Mouse (Mus musculus) intestine, embryonic 16.5 days (tissue): Measurements from ENCODE around the gene S100a2. TPM values are rescaled to one million over a fixed set of nuclear protein-coding genes. Genes with fewer than 3 reads are reported as not detected.

Experiments
- ATAC-seq: fragments of 200-750 bp; cut with Nextera tagmentation; 2 replicates; pipeline ENCODE4 v1.8.0; 2017; ENCODE audit warnings: moderate TSS enrichment, moderate library complexity
- H3K27ac ChIP-seq: fragments of 300-500 bp; sonication (generic); 2 replicates; pipeline ENCODE4 v1.5.1; 2014; ENCODE audit warnings: mild to moderate bottlenecking, low read length
- H3K27me3 ChIP-seq: fragments of 300-500 bp; sonication (generic); replicated peaks from 2 replicates; pipeline ENCODE4 v1.6.1; 2014; ENCODE audit warnings: low read length, control low read depth, mixed read lengths; ENCODE audit not compliant: control insufficient read depth, insufficient read depth
- H3K36me3 ChIP-seq: fragments of 300-500 bp; sonication (generic); 2 replicates; pipeline ENCODE4 v1.6.1; 2014; ENCODE audit warnings: low read length, control low read depth; ENCODE audit not compliant: control insufficient read depth, insufficient read depth
- H3K4me1 ChIP-seq: fragments of 300-500 bp; sonication (generic); 2 replicates; pipeline ENCODE4 v1.6.1; 2014; ENCODE audit warnings: low read length, control low read depth, mixed read lengths; ENCODE audit not compliant: control insufficient read depth, insufficient read depth
- H3K4me2 ChIP-seq: fragments of 300-500 bp; sonication (generic); 2 replicates; pipeline ENCODE4 v1.6.1; 2014; ENCODE audit warnings: low read depth, low read length, control low read depth
- H3K4me3 ChIP-seq: fragments of 300-500 bp; sonication (generic); 2 replicates; pipeline ENCODE4 v1.5.1; 2014; ENCODE audit warnings: mild to moderate bottlenecking, low read length
- H3K9ac ChIP-seq: fragments of 300-500 bp; sonication (generic); 2 replicates; pipeline ENCODE4 v1.6.1; 2014; ENCODE audit warnings: low read depth, low read length
- H3K9me3 ChIP-seq: fragments of 300-500 bp; sonication (generic); 2 replicates; pipeline ENCODE4 v1.6.1; 2016; ENCODE audit warnings: low read length, control low read depth; ENCODE audit not compliant: control insufficient read depth
- WGBS: fragments of 180-500 bp; shearing (Covaris S2); extraction: QIAGEN DNeasy Blood & Tissue Kit; methylation state at CpG from one replicate; pipeline ENCODE4 v1.1.7; 2014; 5-methylcytosine and 5-hydroxymethylcytosine counted together
- polyA plus RNA-seq: library from polyadenylated mRNA; unstranded; fragments of >200 nt; fragmentation: Nextera tagmentation; extraction: Ambion mirVana; gene quantifications from 2 replicates; pipeline ENCODE4 v1.2.1, GENCODE M21; 2015

The S100a2 gene
- not detected in 2 replicates for polyA plus RNA-seq

DNA sequence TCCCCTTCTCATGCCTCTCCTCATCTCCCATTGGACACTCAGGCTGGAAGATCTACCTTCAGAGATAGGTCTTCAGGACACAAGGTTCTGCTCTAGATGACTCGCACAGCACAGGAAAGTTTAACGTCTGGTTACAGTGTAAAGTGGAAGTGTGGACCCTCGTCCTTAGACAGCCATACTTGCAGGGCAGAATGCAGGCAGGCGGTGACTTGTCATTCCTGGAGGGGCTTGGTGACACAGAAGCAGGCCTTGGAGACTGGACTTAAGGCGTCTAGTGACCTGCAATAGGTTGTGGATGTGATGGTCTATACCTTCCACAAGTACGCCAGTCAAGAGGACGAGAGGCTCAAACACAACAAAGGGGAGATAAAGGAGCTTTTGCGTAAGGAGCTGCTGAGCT lies at the start of gene S100a2:
Gene S100a2 (plus strand): TSS at position 301 of the 400 bp plus-strand sequence.
- Histone ChIP-seq H3K9me3 (no peaks in the 10 kb centered on the region), H3K27me3 (no peaks in the 10 kb centered on the region), H3K4me1 (peaks cover 25% of the 10 kb centered on the region), H3K36me3 (no peaks in the 10 kb centered on the region), H3K9ac (no peak within 1 kb of the TSS), H3K4me2 (no peak within 1 kb of the TSS), H3K4me3 (no peak within 1 kb of the TSS), H3K27ac (no peak within 1 kb of the TSS)
- no peak for ATAC-seq
- WGBS = 87% methylated on average over 8 of the region's 8 CpGs

DNA sequence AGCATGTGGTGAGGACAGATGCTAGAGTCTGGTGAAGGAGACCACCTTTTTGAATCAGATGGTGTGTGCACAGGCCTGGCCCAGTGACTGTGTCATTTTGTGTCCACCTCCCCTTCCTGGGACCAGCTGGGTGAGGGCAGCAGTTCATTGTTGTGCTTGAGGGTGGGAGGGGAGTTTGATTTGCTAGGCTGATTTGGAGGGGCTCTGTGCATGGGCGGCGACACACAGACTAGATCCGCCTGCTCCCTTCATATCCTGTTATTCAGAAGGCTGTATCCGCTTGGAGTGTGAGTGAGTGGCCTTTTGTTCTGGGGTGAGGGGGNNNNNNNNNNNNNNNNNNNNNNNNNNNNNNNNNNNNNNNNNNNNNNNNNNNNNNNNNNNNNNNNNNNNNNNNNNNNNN lies 49.1 kb upstream of the S100a2 start:
- no peaks in the 10 kb centered on the region for H3K36me3 ChIP-seq
- 62% methylated on average over 4 of the region's 4 CpGs for WGBS
- no peak for ATAC-seq
- no peak overlapping the region for H3K4me2 ChIP-seq
- peak overlapping the region; percentile 30 for H3K27ac ChIP-seq
- peak overlapping the region; percentile 29; the same call in 1 of the 2 replicates for H3K9ac ChIP-seq
- no peak overlapping the region for H3K4me3 ChIP-seq
- H3K9me3 ChIP-seq = no peaks in the 10 kb centered on the region
- H3K27me3 ChIP-seq = no peaks in the 10 kb centered on the region
- H3K4me1 ChIP-seq = peaks cover 17% of the 10 kb centered on the region; the same call in 1 of the 2 replicates

DNA sequence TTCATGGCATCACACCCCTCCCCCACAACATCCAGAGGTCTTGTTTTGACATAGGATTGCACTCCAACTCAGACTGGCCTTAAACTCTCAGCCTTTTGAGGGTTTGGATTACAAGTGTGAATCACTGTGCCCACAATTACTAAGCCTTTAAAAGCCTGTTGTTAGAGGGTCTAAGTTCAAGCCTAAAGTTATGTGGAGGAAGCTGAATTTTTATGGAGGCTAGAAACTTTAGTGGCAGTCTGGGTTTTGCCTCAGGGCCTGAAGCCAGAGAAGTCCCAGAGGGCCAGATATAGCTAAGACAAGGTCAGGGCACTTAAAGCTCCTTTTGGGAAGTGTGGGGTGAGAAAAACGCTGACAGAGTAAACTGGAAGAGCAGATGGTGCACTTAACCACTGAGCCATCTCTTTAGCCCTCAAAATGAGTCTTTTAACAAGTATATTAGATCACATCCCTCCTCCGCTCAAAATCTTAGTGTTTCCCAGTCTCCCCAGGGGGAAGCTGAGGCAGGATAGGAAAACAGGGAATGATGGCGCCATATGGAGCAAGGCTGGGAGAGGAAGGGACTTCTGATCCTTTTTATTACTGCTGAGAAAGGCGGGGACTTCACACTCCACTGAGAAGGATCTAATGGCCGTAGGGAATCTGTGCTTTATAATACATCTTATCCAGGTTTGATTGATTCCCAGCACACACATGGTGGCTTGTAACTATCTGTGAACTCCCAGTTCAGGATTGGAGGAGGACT lies 40.2 kb upstream of the S100a2 start:
- ATAC-seq = peak; percentile 66; the same call in 1 of the 2 replicates
- no peak overlapping the region for H3K9ac ChIP-seq
- H3K4me1 ChIP-seq = peaks cover 6% of the 10 kb centered on the region; the same call in 1 of the 2 replicates
- no peaks in the 10 kb centered on the region for H3K36me3 ChIP-seq
- H3K4me2 ChIP-seq = no peak overlapping the region
- no peak overlapping the region for H3K4me3 ChIP-seq
- WGBS = 58% methylated on average over 5 of the region's 5 CpGs
- no peak overlapping the region for H3K27ac ChIP-seq
- no peaks in the 10 kb centered on the region for H3K9me3 ChIP-seq
- H3K27me3 ChIP-seq = no peaks in the 10 kb centered on the region

GRCm38 (mm10) chr3:90550421-90550790 lies 39.6 kb upstream of the S100a2 start:
- H3K9me3 ChIP-seq = no peaks in the 10 kb centered on the region
- no peak overlapping the region for H3K4me2 ChIP-seq
- no peaks in the 10 kb centered on the region for H3K36me3 ChIP-seq
- H3K9ac ChIP-seq = no peak overlapping the region
- H3K4me1 ChIP-seq = peaks cover 6% of the 10 kb centered on the region; the same call in 1 of the 2 replicates
- no peak overlapping the region for H3K4me3 ChIP-seq
- H3K27ac ChIP-seq = no peak overlapping the region
- peak; percentile 13; the same call in 1 of the 2 replicates for ATAC-seq
- no peaks in the 10 kb centered on the region for H3K27me3 ChIP-seq
- 74% methylated on average over 2 of the region's 2 CpGs for WGBS

DNA sequence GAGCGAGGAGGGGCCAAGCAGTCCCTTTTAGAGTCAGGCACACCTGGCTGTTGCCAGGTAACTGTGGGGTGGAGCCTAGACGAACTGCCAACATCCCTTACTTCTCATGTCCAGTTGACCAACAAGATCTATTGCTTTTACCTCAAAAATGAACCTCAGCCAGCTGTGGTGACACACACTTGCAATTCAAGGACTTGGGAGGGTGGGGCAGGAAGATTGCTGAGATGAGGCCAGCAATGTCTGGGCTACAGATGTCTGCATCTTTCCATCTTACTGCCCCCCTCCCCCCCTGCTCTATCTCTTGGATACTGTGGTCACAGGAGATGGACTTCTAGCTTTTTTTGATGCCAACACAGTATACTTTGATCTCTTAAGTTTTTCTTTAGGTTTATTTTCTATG lies 37.8 kb upstream of the S100a2 start:
- H3K27me3 ChIP-seq = no peaks in the 10 kb centered on the region
- WGBS = 78% methylated on average over 2 of the region's 2 CpGs
- no peak for ATAC-seq
- peaks cover 6% of the 10 kb centered on the region; the same call in 1 of the 2 replicates for H3K4me1 ChIP-seq
- H3K9me3 ChIP-seq = no peaks in the 10 kb centered on the region
- no peak overlapping the region for H3K4me2 ChIP-seq
- no peak overlapping the region for H3K4me3 ChIP-seq
- no peaks in the 10 kb centered on the region for H3K36me3 ChIP-seq
- no peak overlapping the region for H3K9ac ChIP-seq
- H3K27ac ChIP-seq = no peak overlapping the region

GRCm38 (mm10) chr3:90555954-90556353 lies 34.1 kb upstream of the S100a2 start:
- no peak overlapping the region for H3K4me3 ChIP-seq
- H3K9me3 ChIP-seq = no peaks in the 10 kb centered on the region
- H3K27ac ChIP-seq = no peak overlapping the region
- H3K9ac ChIP-seq = no peak overlapping the region
- 60% methylated on average over 5 of the region's 5 CpGs for WGBS
- no peak for ATAC-seq
- no peaks in the 10 kb centered on the region for H3K4me1 ChIP-seq
- no peaks in the 10 kb centered on the region for H3K27me3 ChIP-seq
- H3K36me3 ChIP-seq = no peaks in the 10 kb centered on the region
- H3K4me2 ChIP-seq = no peak overlapping the region

DNA sequence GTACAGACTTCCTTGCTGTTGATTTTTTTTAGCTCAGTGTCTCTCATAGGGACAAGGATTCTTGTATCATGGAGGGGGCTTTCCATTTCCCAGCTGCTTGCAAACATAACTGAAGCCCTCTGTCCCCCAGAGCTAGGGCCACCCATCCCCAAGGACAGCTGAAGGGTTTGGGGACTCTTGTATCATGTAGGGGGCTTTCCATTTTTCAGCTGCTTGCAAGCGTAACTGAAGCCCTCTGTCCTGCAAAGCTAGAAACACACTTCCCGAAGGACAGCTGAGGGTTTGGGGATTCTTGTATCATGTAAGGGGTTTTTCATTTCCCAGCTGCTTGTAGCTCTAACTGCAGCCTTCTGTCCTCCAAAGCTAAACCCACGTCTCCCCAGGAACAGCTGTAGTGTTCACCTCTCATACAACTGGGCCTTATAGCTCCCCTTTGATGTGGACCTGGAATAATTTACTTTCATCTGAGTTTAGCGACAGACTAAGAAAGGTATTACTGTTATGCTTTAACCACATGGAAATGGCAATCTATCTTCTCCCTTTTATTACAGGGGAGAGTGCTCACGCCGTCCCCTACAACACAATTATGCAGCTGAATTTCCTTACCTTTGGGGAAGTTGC lies 29.9 kb upstream of the S100a2 start, which contains the start of gene S100a3:
Gene S100a3 (plus strand): TSS at position 571 of the 621 bp plus-strand sequence.
- H3K4me1 ChIP-seq = no peaks in the 10 kb centered on the region
- 71% methylated on average over 6 of the region's 6 CpGs for WGBS
- H3K4me2 ChIP-seq = no peak within 1 kb of the TSS

DNA sequence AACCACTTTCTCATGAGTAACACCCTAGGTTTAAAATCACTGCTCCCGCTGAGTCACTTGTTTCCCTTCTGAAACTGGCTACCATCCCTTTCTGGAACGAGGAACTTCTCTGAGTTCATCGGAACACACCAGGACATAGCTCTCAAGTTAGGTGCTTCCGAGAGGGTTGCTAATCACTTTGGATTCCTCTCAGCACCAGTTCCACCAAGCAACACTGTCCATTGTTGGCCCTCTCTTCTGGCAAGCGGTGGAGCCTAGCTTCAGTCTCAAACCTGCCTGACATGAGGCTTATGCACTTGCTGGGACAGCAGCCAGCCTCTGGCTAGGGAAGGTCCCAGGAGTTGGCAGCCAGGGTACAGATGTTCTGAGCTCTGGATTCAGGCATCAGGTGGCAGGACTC lies 15.4 kb upstream of the S100a2 start:
- no peak for ATAC-seq
- Histone ChIP-seq H3K4me1 (no peaks in the 10 kb centered on the region), H3K36me3 (no peaks in the 10 kb centered on the region), H3K9me3 (no peaks in the 10 kb centered on the region), H3K4me3 (no peak overlapping the region), H3K4me2 (no peak overlapping the region), H3K27me3 (no peaks in the 10 kb centered on the region), H3K27ac (no peak overlapping the region), H3K9ac (no peak overlapping the region)
- WGBS = 81% methylated on average over 5 of the region's 5 CpGs

More for the DNA sequence above, 29.9 kb upstream of the S100a2 start, which contains the start of gene S100a3:
- H3K4me3 ChIP-seq = no peak within 1 kb of the TSS
- H3K9ac ChIP-seq = no peak within 1 kb of the TSS
- no peaks in the 10 kb centered on the region for H3K9me3 ChIP-seq
- H3K27ac ChIP-seq = no peak within 1 kb of the TSS
- no peaks in the 10 kb centered on the region for H3K27me3 ChIP-seq
- no peak for ATAC-seq
- no peaks in the 10 kb centered on the region for H3K36me3 ChIP-seq

DNA sequence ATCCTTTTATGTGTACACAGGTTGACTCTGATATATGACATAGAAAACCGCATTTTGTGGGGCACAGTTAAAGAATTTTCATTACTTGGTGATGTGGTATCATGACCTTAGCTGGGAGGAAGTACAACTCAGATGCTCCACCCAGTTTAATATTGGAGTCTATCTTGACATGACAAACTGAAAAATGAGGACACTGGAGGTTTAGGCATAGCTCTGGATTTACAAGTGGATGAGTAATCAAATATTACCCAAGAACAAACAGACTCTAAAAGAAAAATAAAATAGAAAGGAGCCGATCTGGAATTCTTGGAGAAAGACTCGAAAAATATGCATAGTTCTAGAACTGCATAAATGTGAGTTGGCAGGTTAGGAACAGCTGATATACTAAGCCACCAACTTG lies 14.7 kb upstream of the S100a2 start:
- Histone ChIP-seq H3K9ac (no peak overlapping the region), H3K4me3 (no peak overlapping the region), H3K4me2 (no peak overlapping the region), H3K36me3 (no peaks in the 10 kb centered on the region), H3K9me3 (no peaks in the 10 kb centered on the region), H3K27ac (no peak overlapping the region), H3K27me3 (no peaks in the 10 kb centered on the region), H3K4me1 (no peaks in the 10 kb centered on the region)
- no peak for ATAC-seq
- WGBS = 57% methylated on average over 3 of the region's 3 CpGs
